Mouse (Mus musculus) liver, embryonic 11.5 days (tissue): ENCODE results near the gene Agbl1. TPM values are rescaled to one million over a fixed set of nuclear protein-coding genes. Genes with fewer than 3 reads are reported as not detected.

Experiments
- ATAC-seq: fragments of 200-750 bp; cut with Nextera tagmentation; replicated peaks from 2 replicates; pipeline ENCODE4 v1.8.0; 2017; ENCODE audit warnings: moderate number of reproducible peaks, mild to moderate bottlenecking, moderate TSS enrichment, moderate library complexity; ENCODE audit not compliant: low FRiP score
- DNase-seq: peaks from one replicate; pipeline ENCODE4 v3.0.0-alpha.2; 2017; ENCODE audit warnings: low spot score
- H3K27ac ChIP-seq: fragments of 300-500 bp; sonication (generic); 2 replicates; pipeline ENCODE4 v1.5.1; 2014; ENCODE audit warnings: mild to moderate bottlenecking, low read depth, low read length, control low read depth
- H3K27me3 ChIP-seq: fragments of 300-500 bp; sonication (generic); replicated peaks from 2 replicates; pipeline ENCODE4 v1.6.1; 2014; ENCODE audit warnings: low read length, mixed read lengths; ENCODE audit not compliant: control insufficient read depth, insufficient read depth
- H3K36me3 ChIP-seq: fragments of 300-500 bp; sonication (generic); 2 replicates; pipeline ENCODE4 v1.6.1; 2014; ENCODE audit warnings: mild to moderate bottlenecking, low read length, moderate library complexity, mixed read lengths; ENCODE audit not compliant: control insufficient read depth, insufficient read depth
- H3K4me1 ChIP-seq: fragments of 300-500 bp; sonication (generic); replicated peaks from 2 replicates; pipeline ENCODE4 v1.6.1; 2014; ENCODE audit warnings: low read length, mixed read lengths; ENCODE audit not compliant: control insufficient read depth, insufficient read depth
- H3K4me2 ChIP-seq: fragments of 300-500 bp; sonication (generic); 2 replicates; pipeline ENCODE4 v1.6.1; 2014; ENCODE audit warnings: mild to moderate bottlenecking, control low read depth, moderate library complexity
- H3K4me3 ChIP-seq: fragments of 300-500 bp; sonication (generic); 2 replicates; pipeline ENCODE4 v1.5.1; 2014; ENCODE audit warnings: low read depth, low read length, control low read depth
- H3K9ac ChIP-seq: fragments of 300-500 bp; sonication (generic); 2 replicates; pipeline ENCODE4 v1.6.1; 2014; ENCODE audit warnings: low read depth, low read length, control low read depth
- H3K9me3 ChIP-seq: fragments of 300-500 bp; sonication (generic); 2 replicates; pipeline ENCODE4 v1.6.1; 2016; ENCODE audit warnings: low read length, inconsistent platforms, mixed read lengths; ENCODE audit not compliant: control insufficient read depth
- WGBS: fragments of 180-500 bp; shearing (Covaris S2); extraction: QIAGEN DNeasy Blood & Tissue Kit; methylation state at CpG from one replicate; pipeline ENCODE4 v1.1.7; 2014; 5-methylcytosine and 5-hydroxymethylcytosine counted together
- polyA plus RNA-seq: library from polyadenylated mRNA; unstranded; fragments of >200 nt; fragmentation: Nextera tagmentation; extraction: Ambion mirVana; gene quantifications from 2 replicates; pipeline ENCODE4 v1.2.1, GENCODE M21; 2014

Gene Agbl1
- polyA plus RNA-seq, 1 experiment from 2014 or later = not detected

- 53% methylated on average over 10 of the region's 10 CpGs for WGBS
- no peak overlapping the region for H3K4me2 ChIP-seq
- no peaks in the 10 kb centered on the region for H3K27me3 ChIP-seq
- H3K9ac ChIP-seq = no peak overlapping the region
- no peaks in the 10 kb centered on the region for H3K9me3 ChIP-seq
- H3K4me1 ChIP-seq = no peaks in the 10 kb centered on the region
- H3K36me3 ChIP-seq = no peaks in the 10 kb centered on the region
- H3K27ac ChIP-seq = no peak overlapping the region
- DNase-seq = no peak
- no peak for ATAC-seq
- H3K4me3 ChIP-seq = no peak overlapping the region
Measured at GRCm38 (mm10) chr7:76353469-76353868, 123.8 kb downstream of the Agbl1 start.

- WGBS = 36% methylated on average over 3 of the region's 3 CpGs
- Histone ChIP-seq H3K27me3 (no peaks in the 10 kb centered on the region), H3K36me3 (no peaks in the 10 kb centered on the region), H3K27ac (no peak overlapping the region), H3K9me3 (no peaks in the 10 kb centered on the region), H3K9ac (no peak overlapping the region), H3K4me1 (no peaks in the 10 kb centered on the region), H3K4me3 (no peak overlapping the region), H3K4me2 (no peak overlapping the region)
- ATAC-seq = no peak
- DNase-seq = no peak
Measured at GRCm38 (mm10) chr7:76354510-76354909, 124.8 kb downstream of the Agbl1 start.

GRCm38 (mm10) chr7:76371269-76371668 is 141.6 kb downstream of the Agbl1 start:
- Histone ChIP-seq H3K4me3 (no peak overlapping the region), H3K27ac (no peak overlapping the region), H3K4me2 (no peak overlapping the region), H3K9me3 (no peaks in the 10 kb centered on the region), H3K36me3 (no peaks in the 10 kb centered on the region), H3K27me3 (no peaks in the 10 kb centered on the region), H3K9ac (no peak overlapping the region), H3K4me1 (no peaks in the 10 kb centered on the region)
- DNase-seq (no peak), ATAC-seq (no peak)
- 77% methylated on average over 4 of the region's 4 CpGs for WGBS

- Histone ChIP-seq H3K9ac (no peak overlapping the region), H3K27me3 (no peaks in the 10 kb centered on the region), H3K4me2 (no peak overlapping the region), H3K4me3 (no peak overlapping the region), H3K27ac (no peak overlapping the region), H3K36me3 (no peaks in the 10 kb centered on the region), H3K9me3 (no peaks in the 10 kb centered on the region), H3K4me1 (no peaks in the 10 kb centered on the region)
- ATAC-seq (no peak), DNase-seq (no peak)
- WGBS = 91% methylated on average over 3 of the region's 3 CpGs
Measured at GRCm38 (mm10) chr7:76379493-76379892, 149.8 kb downstream of the Agbl1 start.

GRCm38 (mm10) chr7:76381986-76382385 is 152.3 kb downstream of the Agbl1 start:
- Histone ChIP-seq H3K4me2 (no peak overlapping the region), H3K36me3 (no peaks in the 10 kb centered on the region), H3K27ac (no peak overlapping the region), H3K9ac (no peak overlapping the region), H3K4me1 (no peaks in the 10 kb centered on the region), H3K9me3 (no peaks in the 10 kb centered on the region), H3K27me3 (no peaks in the 10 kb centered on the region), H3K4me3 (no peak overlapping the region)
- no peak for DNase-seq
- no peak for ATAC-seq
- WGBS = 73% methylated on average over 2 of the region's 2 CpGs

- Histone ChIP-seq H3K36me3 (no peaks in the 10 kb centered on the region), H3K9ac (no peak overlapping the region), H3K4me2 (no peak overlapping the region), H3K9me3 (no peaks in the 10 kb centered on the region), H3K27me3 (no peaks in the 10 kb centered on the region), H3K4me3 (no peak overlapping the region), H3K27ac (no peak overlapping the region), H3K4me1 (0 out of 2 replicates have a peak, but pooled peaks cover 3% of the 10 kb centered on the region)
- ATAC-seq = no peak
- WGBS = 78% methylated on average over 5 of the region's 5 CpGs
- no peak for DNase-seq
Measured at GRCm38 (mm10) chr7:76389240-76389639, 159.6 kb downstream of the Agbl1 start.

GRCm38 (mm10) chr7:76392296-76392940 is 162.7 kb downstream of the Agbl1 start:
- H3K27me3 ChIP-seq = no peaks in the 10 kb centered on the region
- WGBS = 21% methylated on average over 15 of the region's 15 CpGs
- H3K4me1 ChIP-seq = 0 out of 2 replicates have a peak, but pooled peaks cover 3% of the 10 kb centered on the region
- H3K4me2 ChIP-seq = peak overlapping the region; percentile 58
- H3K36me3 ChIP-seq = no peaks in the 10 kb centered on the region
- DNase-seq (no peak), ATAC-seq (no peak)
- no peaks in the 10 kb centered on the region for H3K9me3 ChIP-seq
- H3K27ac ChIP-seq = no peak overlapping the region
- H3K9ac ChIP-seq = no peak overlapping the region
- no peak overlapping the region for H3K4me3 ChIP-seq

GRCm38 (mm10) chr7:76392941-76393817 is 163.5 kb downstream of the Agbl1 start:
- Histone ChIP-seq H3K9ac (no peak overlapping the region), H3K36me3 (no peaks in the 10 kb centered on the region), H3K4me1 (0 out of 2 replicates have a peak, but pooled peaks cover 3% of the 10 kb centered on the region), H3K4me3 (peak overlapping the region; percentile 27; the same call in 1 of the 2 replicates), H3K27me3 (no peaks in the 10 kb centered on the region), H3K9me3 (no peaks in the 10 kb centered on the region), H3K27ac (no peak overlapping the region), H3K4me2 (peak overlapping the region; percentile 58)
- ATAC-seq (peak; percentile 64; the same call in 1 of the 2 replicates), DNase-seq (peak; percentile 42)
- WGBS = 21% methylated on average over 15 of the region's 15 CpGs
